Mouse (Mus musculus) hindbrain, postnatal 0 days (tissue): ENCODE results near the gene Krt6a. TPM values are rescaled to one million over a fixed set of nuclear protein-coding genes. Genes with fewer than 3 reads are reported as not detected.
"Not testable (repeated sequence)": the region's sequence is repeated elsewhere in the genome, so short reads cannot be mapped to it uniquely, and the experiment has no call there.

Experiments
- ATAC-seq: fragments of 200-750 bp; cut with Nextera tagmentation; 2 replicates; pipeline ENCODE4 v1.8.0; 2017; ENCODE audit warnings: mild to moderate bottlenecking, moderate TSS enrichment, moderate library complexity
- DNase-seq: peaks from one replicate; pipeline ENCODE4 v3.0.0-alpha.2; 2015; ENCODE audit warnings: low spot score
- H3K27ac ChIP-seq: fragments of 300-500 bp; sonication (generic); 2 replicates; pipeline ENCODE4 v1.5.1; 2014; ENCODE audit warnings: mild to moderate bottlenecking
- H3K27me3 ChIP-seq: fragments of 300-500 bp; sonication (generic); 2 replicates; pipeline ENCODE4 v1.6.1; 2014; ENCODE audit warnings: low read length, mixed read lengths; ENCODE audit not compliant: insufficient read depth
- H3K36me3 ChIP-seq: fragments of 300-500 bp; sonication (generic); 2 replicates; pipeline ENCODE4 v1.6.1; 2014; ENCODE audit warnings: low read length, mixed read lengths; ENCODE audit not compliant: insufficient read depth
- H3K4me1 ChIP-seq: fragments of 300-500 bp; sonication (generic); 2 replicates; pipeline ENCODE4 v1.6.1; 2014; ENCODE audit warnings: antibody characterized with exemption, low read length, mixed read lengths; ENCODE audit not compliant: insufficient read depth
- H3K4me2 ChIP-seq: fragments of 300-500 bp; sonication (generic); 2 replicates; pipeline ENCODE4 v1.6.1; 2014; ENCODE audit warnings: low read depth, mild to moderate bottlenecking, low read length, moderate library complexity, mixed read lengths
- H3K4me3 ChIP-seq: fragments of 300-500 bp; sonication (generic); 2 replicates; pipeline ENCODE4 v1.5.1; 2014; ENCODE audit warnings: low read length
- H3K9ac ChIP-seq: fragments of 300-500 bp; sonication (generic); replicated peaks from 2 replicates; pipeline ENCODE4 v1.6.1; 2014; ENCODE audit warnings: mild to moderate bottlenecking, low read length, moderate library complexity, mixed read lengths
- H3K9me3 ChIP-seq: fragments of 300-500 bp; sonication (generic); 2 replicates; pipeline ENCODE4 v1.6.1; 2016; ENCODE audit warnings: low read length, mixed read lengths
- CTCF ChIP-seq: IDR thresholded peaks from 2 replicates; pipeline ENCODE4 v1.5.1; 2016; ENCODE audit warnings: antibody characterized with exemption, control low read depth, low read depth
- WGBS: fragments of 180-500 bp; shearing (Covaris S2); extraction: QIAGEN DNeasy Blood & Tissue Kit; methylation state at CpG from one replicate; pipeline ENCODE4 v1.1.7; 2014; 5-methylcytosine and 5-hydroxymethylcytosine counted together
- polyA plus RNA-seq: library from polyadenylated mRNA; unstranded; fragments of >200 nt; fragmentation: Nextera tagmentation; extraction: Ambion mirVana; gene quantifications from 2 replicates; pipeline ENCODE4 v1.2.1, GENCODE M21; 2015
- total RNA-seq: library from RNA; depleted of rRNA; stranded (reverse); fragments of >200 nt; gene quantifications from 2 replicates; pipeline ENCODE4 v1.2.3, GENCODE M21; 2014

The Krt6a gene
- total and polyA plus RNA-seq, 2 experiments from 2014 or later, result 0.13 TPM; not detected in 1

DNA sequence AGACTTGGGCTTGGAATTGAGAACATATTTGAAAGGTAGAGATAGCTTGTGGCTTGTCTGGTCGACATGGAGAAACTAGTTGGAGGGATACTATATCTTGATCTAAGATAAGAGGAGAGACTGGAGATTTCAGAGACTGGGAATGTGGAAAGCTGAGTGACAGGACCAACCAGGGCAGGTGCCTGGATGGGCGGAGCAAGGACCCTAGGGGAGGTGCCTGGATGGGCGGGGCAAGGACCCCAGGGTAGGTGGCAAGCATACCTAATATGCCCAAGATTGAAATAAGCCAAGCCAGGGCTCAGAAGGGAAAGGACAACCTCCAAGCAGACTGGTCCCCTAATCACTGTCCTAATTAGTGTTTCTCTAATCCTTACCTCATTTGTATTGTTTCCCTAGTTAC lies 5.1 kb upstream of the Krt6a start:
- Histone ChIP-seq H3K4me3 (no peak overlapping the region), H3K27ac (no peak overlapping the region), H3K36me3 (no peaks in the 10 kb centered on the region), H3K9me3 (no peaks in the 10 kb centered on the region), H3K27me3 (no peaks in the 10 kb centered on the region), H3K4me2 (no peak overlapping the region), H3K4me1 (no peaks in the 10 kb centered on the region), H3K9ac (no peak overlapping the region)
- DNase-seq (no peak), ATAC-seq (no peak)
- no peak for TF ChIP-seq CTCF
- WGBS, result 69% methylated on average over 3 of the region's 3 CpGs

DNA sequence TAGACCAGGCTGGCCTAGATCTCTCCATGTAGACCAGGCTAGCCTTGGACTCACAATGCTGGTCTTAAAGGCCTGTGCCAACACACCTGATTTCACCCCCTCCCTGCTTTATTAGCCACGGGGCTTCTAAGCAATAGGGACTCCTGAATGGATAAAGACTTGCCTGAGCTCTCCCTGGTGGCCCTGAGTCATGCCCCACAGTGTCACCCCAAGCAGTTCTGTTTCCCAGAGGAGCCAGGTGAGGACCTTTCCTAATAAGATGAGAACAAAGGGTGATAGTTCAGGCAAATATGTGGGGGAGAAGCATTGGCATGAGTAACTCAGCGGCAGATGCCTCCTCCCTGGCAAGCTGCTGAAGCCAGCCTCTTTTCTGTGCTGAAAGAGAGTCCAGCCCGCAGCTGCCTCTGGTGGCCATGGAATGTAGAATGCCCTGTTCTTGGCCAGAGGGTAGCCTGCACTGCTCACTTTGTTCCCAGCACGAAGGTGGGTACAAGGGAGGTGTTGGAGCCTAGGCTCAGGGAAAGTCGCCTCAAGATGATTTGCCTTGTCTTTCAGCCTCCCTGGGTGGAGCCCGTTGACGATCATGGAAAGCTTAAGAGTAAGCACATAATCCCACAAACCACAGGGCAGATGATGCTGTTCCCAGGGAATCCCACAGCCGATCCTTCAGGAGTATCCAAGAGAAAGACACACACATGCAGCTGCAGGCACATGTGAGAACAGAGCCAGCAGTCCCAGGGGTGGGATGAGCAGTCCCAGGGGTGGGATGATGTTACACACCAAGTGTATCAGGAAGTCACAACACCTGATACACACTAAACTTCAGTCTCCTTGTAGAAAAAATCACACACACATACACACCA lies 3.5 kb upstream of the Krt6a start:
- DNase-seq (no peak), ATAC-seq (no peak)
- Histone ChIP-seq H3K36me3 (no peaks in the 10 kb centered on the region), H3K4me2 (no peak overlapping the region), H3K9ac (no peak overlapping the region), H3K4me3 (no peak overlapping the region), H3K9me3 (no peaks in the 10 kb centered on the region), H3K27ac (no peak overlapping the region), H3K4me1 (no peaks in the 10 kb centered on the region), H3K27me3 (no peaks in the 10 kb centered on the region)
- peak; percentile 23; the same call in 1 of the 2 replicates for TF ChIP-seq CTCF
- 66% methylated on average over 8 of the region's 8 CpGs for WGBS

DNA sequence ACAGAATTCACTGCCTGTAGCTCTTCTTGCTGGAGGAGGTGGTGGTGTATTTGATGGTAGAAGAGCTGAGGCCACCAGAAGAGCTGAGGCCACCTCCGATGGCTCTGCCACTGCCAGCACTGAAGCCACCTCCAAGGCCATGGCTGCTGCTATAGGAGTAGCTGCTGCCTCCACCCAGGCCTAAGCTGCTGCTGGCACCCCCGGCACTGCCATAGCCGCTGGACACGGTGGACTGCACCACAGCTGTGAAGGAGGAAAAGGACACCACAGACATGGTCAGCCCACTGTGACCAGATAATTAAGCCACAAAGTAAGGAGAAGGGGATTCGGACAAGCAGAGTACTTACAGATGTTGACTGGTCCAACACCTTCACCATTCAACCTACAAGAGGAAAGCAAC lies 3.6 kb downstream of the Krt6a start:
- not testable (repeated sequence) for ATAC-seq, H3K27ac ChIP-seq, H3K36me3 ChIP-seq, DNase-seq, H3K9ac ChIP-seq, H3K4me2 ChIP-seq, H3K9me3 ChIP-seq, H3K27me3 ChIP-seq, H3K4me3 ChIP-seq, H3K4me1 ChIP-seq
- WGBS, result 89% methylated on average over 5 of the region's 5 CpGs

DNA sequence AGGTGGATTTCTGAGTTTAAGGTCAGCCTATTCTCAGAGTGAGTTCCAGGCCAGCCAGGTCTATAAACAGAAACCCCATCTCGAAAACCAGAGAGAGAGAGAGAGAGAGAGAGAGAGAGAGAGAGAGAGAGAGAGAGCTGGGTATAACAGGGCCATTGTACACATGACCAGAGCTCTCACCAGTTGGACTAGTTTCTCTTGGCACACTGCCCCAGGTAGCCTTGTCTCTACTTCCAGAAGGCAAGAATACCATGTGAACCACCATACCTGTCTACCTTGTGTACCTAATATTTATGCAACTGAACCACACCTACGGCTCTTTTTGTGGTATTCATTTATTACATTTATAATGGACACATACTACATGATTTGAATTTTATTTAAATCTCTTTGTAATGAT lies 5.9 kb downstream of the Krt6a start:
- H3K4me3 ChIP-seq, result no peak overlapping the region
- H3K4me1 ChIP-seq, result no peaks in the 10 kb centered on the region
- DNase-seq (no peak), ATAC-seq (no peak)
- 72% methylated on average over 2 of the region's 2 CpGs for WGBS
- no peaks in the 10 kb centered on the region for H3K9me3 ChIP-seq
- H3K27me3 ChIP-seq, result no peaks in the 10 kb centered on the region
- H3K36me3 ChIP-seq, result no peaks in the 10 kb centered on the region
- TF ChIP-seq CTCF, result no peak
- no peak overlapping the region for H3K27ac ChIP-seq
- H3K9ac ChIP-seq, result no peak overlapping the region
- H3K4me2 ChIP-seq, result no peak overlapping the region

DNA sequence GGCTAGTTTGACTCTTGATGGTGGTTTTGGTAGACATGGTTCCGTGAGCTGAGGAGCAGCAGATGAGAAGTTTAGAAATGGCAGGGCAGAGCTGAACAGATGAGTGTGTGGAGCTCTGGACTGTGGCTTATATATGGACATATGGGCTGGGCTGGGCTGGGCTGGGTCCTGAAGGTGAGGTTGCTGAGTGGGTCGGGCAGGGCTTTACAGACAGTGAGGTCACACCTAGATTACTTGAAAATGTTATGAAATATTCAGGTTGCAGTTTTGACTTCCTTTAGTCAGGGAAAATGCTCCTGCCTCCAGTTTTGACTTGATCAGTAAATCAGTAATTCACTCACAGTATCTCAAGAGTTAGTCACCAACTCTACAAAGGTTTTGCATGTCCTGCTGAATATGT lies 13.9 kb downstream of the Krt6a start, which contains the start of gene Krt6b:
TSS of gene Krt6b (minus strand) at position 101 of the 400 bp plus-strand sequence.
- no peak within 1 kb of the TSS for H3K4me2 ChIP-seq
- DNase-seq (no peak), ATAC-seq (no peak)
- 92% methylated on average over 2 of the region's 2 CpGs for WGBS
- no peak within 1 kb of the TSS for H3K9ac ChIP-seq
- H3K4me1 ChIP-seq, result no peaks in the 10 kb centered on the region
- TF ChIP-seq CTCF, result no peak
- H3K36me3 ChIP-seq, result no peaks in the 10 kb centered on the region
- no peak within 1 kb of the TSS for H3K4me3 ChIP-seq
- H3K27me3 ChIP-seq, result no peaks in the 10 kb centered on the region
- no peak within 1 kb of the TSS for H3K27ac ChIP-seq
- H3K9me3 ChIP-seq, result no peaks in the 10 kb centered on the region

DNA sequence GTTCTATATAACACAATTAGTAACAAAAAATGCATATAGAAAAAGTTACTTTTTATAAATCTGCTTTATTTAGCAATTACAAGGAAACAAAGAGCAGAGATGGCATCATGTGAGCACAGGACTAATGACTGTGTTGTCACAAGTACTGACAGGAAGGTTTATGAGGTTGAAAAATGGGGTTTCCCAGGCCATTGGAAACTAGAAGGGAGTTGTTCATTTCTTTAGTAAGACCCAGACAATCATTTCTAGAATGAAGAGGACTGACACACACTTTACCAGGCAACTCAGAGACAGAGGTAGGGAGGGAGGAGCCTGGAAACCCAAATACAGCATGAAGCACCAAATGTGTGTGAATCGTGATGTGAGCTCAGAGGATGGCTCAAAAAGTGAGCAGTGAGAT lies 18.1 kb downstream of the Krt6a start:
- H3K36me3 ChIP-seq, result no peaks in the 10 kb centered on the region
- TF ChIP-seq CTCF, result no peak
- no peaks in the 10 kb centered on the region for H3K9me3 ChIP-seq

DNA sequence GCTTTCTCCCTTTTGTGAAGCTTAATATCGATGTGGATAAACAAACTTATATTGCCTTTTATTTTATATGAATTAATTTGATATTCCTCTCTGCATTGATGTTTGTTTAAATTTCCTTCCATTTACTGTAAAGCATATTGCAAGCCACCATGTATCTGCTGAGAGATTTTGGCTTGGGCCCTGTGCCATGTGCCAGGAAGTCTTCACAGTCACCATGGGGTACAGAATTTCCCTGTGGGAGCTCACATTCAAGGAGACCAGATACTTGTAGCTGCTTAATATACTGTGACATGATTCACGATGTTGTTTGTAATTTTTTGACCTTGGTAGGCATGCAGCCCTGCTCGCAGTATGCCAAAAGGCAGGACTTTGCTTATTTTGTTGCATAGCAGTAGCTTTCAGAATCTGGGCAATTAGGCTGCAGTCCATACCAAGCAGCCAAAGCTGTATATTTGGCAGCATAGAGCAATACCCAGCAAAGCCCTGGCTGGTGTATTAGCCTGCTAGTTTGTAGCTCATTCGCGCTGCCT lies 41.3 kb downstream of the Krt6a start:
- Histone ChIP-seq H3K9ac (no peak overlapping the region), H3K4me1 (no peaks in the 10 kb centered on the region), H3K27ac (no peak overlapping the region), H3K4me2 (no peak overlapping the region), H3K27me3 (no peaks in the 10 kb centered on the region), H3K4me3 (no peak overlapping the region), H3K36me3 (no peaks in the 10 kb centered on the region), H3K9me3 (no peaks in the 10 kb centered on the region)
- WGBS, result 49% methylated on average over 5 of the region's 5 CpGs
- ATAC-seq (no peak), DNase-seq (peak; percentile 41)
- TF ChIP-seq CTCF, result no peak

More for the DNA sequence above, 18.1 kb downstream of the Krt6a start:
- no peaks in the 10 kb centered on the region for H3K4me1 ChIP-seq
- WGBS, result 96% methylated on average over 1 of the region's 1 CpGs
- H3K9ac ChIP-seq, result no peak overlapping the region
- ATAC-seq (no peak), DNase-seq (no peak)
- no peak overlapping the region for H3K4me2 ChIP-seq
- H3K27ac ChIP-seq, result no peak overlapping the region
- H3K27me3 ChIP-seq, result no peaks in the 10 kb centered on the region
- no peak overlapping the region for H3K4me3 ChIP-seq
